Mouse (Mus musculus) layer of hippocampus, postnatal 25 days (tissue): ENCODE measurements at regions not wholly inside any gene's neighbourhood (a gene's known extent, or its start where the extent isn't known, plus 50 kb on each side); places are given as distances from the start of the nearest gene placed in this dataset.
"Not testable (repeated sequence)": the region's sequence is repeated elsewhere in the genome, so short reads cannot be mapped to it uniquely, and the experiment has no call there.

Experiments used
- DNase-seq, 2 experiments: peaks; one replicate each; pipeline ENCODE4 v3.0.0; 2022; ENCODE audit warnings: mixed read lengths in 2 of 2, low spot score in 1 of 2; ENCODE audit errors: extremely low spot score in 1 of 2

- peak; percentile 33 to 38 for DNase-seq
Measured at GRCm38 (mm10) chr14:86327646-86328045, 813.4 kb downstream of the Diaph3 start.

- DNase-seq, result no peak
Measured at GRCm38 (mm10) chr14:86322365-86322764, 818.7 kb downstream of the Diaph3 start.

GRCm38 (mm10) chr14:86315974-86316373 lies 825.1 kb downstream of the Diaph3 start:
- no peak for DNase-seq

GRCm38 (mm10) chr14:86308949-86309543 lies 832.0 kb downstream of the Diaph3 start:
- no peak for DNase-seq

GRCm38 (mm10) chr14:86307806-86308205 lies 833.2 kb downstream of the Diaph3 start:
- peak; percentile 30 to 52 for DNase-seq

GRCm38 (mm10) chr14:86301666-86302065 lies 839.4 kb downstream of the Diaph3 start:
- DNase-seq, result no peak

- no peak for DNase-seq
Measured at GRCm38 (mm10) chr14:86300811-86301210, 840.2 kb downstream of the Diaph3 start.

- DNase-seq, result no peak
Measured at GRCm38 (mm10) chr14:86297991-86298390, 843.0 kb downstream of the Diaph3 start.

- not testable (repeated sequence) for DNase-seq
Measured at GRCm38 (mm10) chr14:86294606-86295005, 846.4 kb downstream of the Diaph3 start.

GRCm38 (mm10) chr14:86293804-86294203 lies 847.2 kb downstream of the Diaph3 start:
- DNase-seq, result no peak

- DNase-seq, result no peak
Measured at GRCm38 (mm10) chr14:86293371-86293770, 847.7 kb downstream of the Diaph3 start.

- DNase-seq, result no peak
Measured at GRCm38 (mm10) chr14:86290556-86290955, 850.5 kb downstream of the Diaph3 start.

GRCm38 (mm10) chr14:86261640-86262230 lies 879.3 kb downstream of the Diaph3 start:
- no peak for DNase-seq

- no peak for DNase-seq
Measured at GRCm38 (mm10) chr14:86254196-86254595, 886.8 kb downstream of the Diaph3 start.

- DNase-seq, result no peak
Measured at GRCm38 (mm10) chr14:86251617-86252016, 889.4 kb downstream of the Diaph3 start.

GRCm38 (mm10) chr14:86247686-86248085 lies 893.3 kb downstream of the Diaph3 start:
- DNase-seq, result no peak

- DNase-seq, result no peak
Measured at GRCm38 (mm10) chr14:86246770-86247169, 894.3 kb downstream of the Diaph3 start.

- no peak for DNase-seq
Measured at GRCm38 (mm10) chr14:86243662-86244061, 897.4 kb downstream of the Diaph3 start.

- DNase-seq, result no peak
Measured at GRCm38 (mm10) chr14:86242836-86243235, 898.2 kb downstream of the Diaph3 start.

GRCm38 (mm10) chr14:86239090-86239489 lies 901.9 kb downstream of the Diaph3 start:
- DNase-seq, result no peak

- no peak for DNase-seq
Measured at GRCm38 (mm10) chr14:86233305-86233704, 907.7 kb downstream of the Diaph3 start.

GRCm38 (mm10) chr14:86230609-86231008 lies 910.4 kb downstream of the Diaph3 start:
- DNase-seq, result no peak
